Mouse (Mus musculus): ENCODE measurements around the gene Dpagt1. TPM values are rescaled to one million over a fixed set of nuclear protein-coding genes. Genes with fewer than 3 reads are reported as not detected.

The Dpagt1 gene
- polyA plus RNA-seq, 1 experiment from 2014 or later: 30.5 TPM

Small RNA genes lying within 50 kb of the gene (microRNA-seq; reads per million reads assigned to microRNA genes)
- gene Gm44335: not detected

Other genes with a start within 250 kb of the Dpagt1 start
- 0.08 and 0.28 TPM in 2 replicates for gene Mfrp, start 224.3 kb upstream of the Dpagt1 start, polyA plus RNA-seq (2015; fragmentation: Nextera tagmentation; extraction: Ambion mirVana)
- gene C1qtnf5, start 218.8 kb upstream of the Dpagt1 start, polyA plus RNA-seq (2015; fragmentation: Nextera tagmentation; extraction: Ambion mirVana): 5.8 and 9.3 TPM in 2 replicates
- gene Gm49380, start 212.5 kb upstream of the Dpagt1 start, polyA plus RNA-seq (2015; fragmentation: Nextera tagmentation; extraction: Ambion mirVana): 0.15 and 0.58 TPM in 2 replicates
- gene Rnf26, start 212.5 kb upstream of the Dpagt1 start, polyA plus RNA-seq (2015; fragmentation: Nextera tagmentation; extraction: Ambion mirVana): 33.7 and 42.5 TPM in 2 replicates
- gene Mcam, start 191.6 kb upstream of the Dpagt1 start, polyA plus RNA-seq (2015; fragmentation: Nextera tagmentation; extraction: Ambion mirVana): 17.3 and 22.6 TPM in 2 replicates
- 18.2 and 20.2 TPM in 2 replicates for gene Cbl, start 92.0 kb upstream of the Dpagt1 start, polyA plus RNA-seq (2015; fragmentation: Nextera tagmentation; extraction: Ambion mirVana)
- gene Ccdc153, start 85.3 kb upstream of the Dpagt1 start, polyA plus RNA-seq (2015; fragmentation: Nextera tagmentation; extraction: Ambion mirVana): not detected in 2 replicates
- 0.61 and 0.65 TPM in 2 replicates for gene Pdzd3, start 74.5 kb upstream of the Dpagt1 start, polyA plus RNA-seq (2015; fragmentation: Nextera tagmentation; extraction: Ambion mirVana)
- 4.5 and 5.3 TPM in 2 replicates for gene Nlrx1, start 57.4 kb upstream of the Dpagt1 start, polyA plus RNA-seq (2015; fragmentation: Nextera tagmentation; extraction: Ambion mirVana)
- gene Abcg4, start 37.4 kb upstream of the Dpagt1 start, polyA plus RNA-seq (2015; fragmentation: Nextera tagmentation; extraction: Ambion mirVana): 26.8 and 30.3 TPM in 2 replicates
- gene Hinfp, start 20.3 kb upstream of the Dpagt1 start, polyA plus RNA-seq (2015; fragmentation: Nextera tagmentation; extraction: Ambion mirVana): 28.0 and 28.2 TPM in 2 replicates
- 21.7 and 24.3 TPM in 2 replicates for gene C2cd2l, start 5.7 kb upstream of the Dpagt1 start, polyA plus RNA-seq (2015; fragmentation: Nextera tagmentation; extraction: Ambion mirVana)
- 108 and 149 TPM in 2 replicates for gene H2afx, start 8.7 kb downstream of the Dpagt1 start, polyA plus RNA-seq (2015; fragmentation: Nextera tagmentation; extraction: Ambion mirVana)
- gene Hmbs, start 18.2 kb downstream of the Dpagt1 start, polyA plus RNA-seq (2015; fragmentation: Nextera tagmentation; extraction: Ambion mirVana): 58.3 and 62.5 TPM in 2 replicates
- gene Vps11, start 35.7 kb downstream of the Dpagt1 start, polyA plus RNA-seq (2015; fragmentation: Nextera tagmentation; extraction: Ambion mirVana): 37.4 and 40.8 TPM in 2 replicates
- gene Hyou1, start 53.5 kb downstream of the Dpagt1 start, polyA plus RNA-seq (2015; fragmentation: Nextera tagmentation; extraction: Ambion mirVana): 26.5 and 30.8 TPM in 2 replicates
- 61.3 and 69.8 TPM in 2 replicates for gene Slc37a4, start 70.8 kb downstream of the Dpagt1 start, polyA plus RNA-seq (2015; fragmentation: Nextera tagmentation; extraction: Ambion mirVana)
- gene Rps25, start 81.1 kb downstream of the Dpagt1 start, polyA plus RNA-seq (2015; fragmentation: Nextera tagmentation; extraction: Ambion mirVana): 1,003 and 1,094 TPM in 2 replicates
- 261 and 302 TPM in 2 replicates for gene Trappc4, start 81.6 kb downstream of the Dpagt1 start, polyA plus RNA-seq (2015; fragmentation: Nextera tagmentation; extraction: Ambion mirVana)
- 32.4 and 36.4 TPM in 2 replicates for gene Ccdc84, start 92.5 kb downstream of the Dpagt1 start, polyA plus RNA-seq (2015; fragmentation: Nextera tagmentation; extraction: Ambion mirVana)
- gene Foxr1, start 115.1 kb downstream of the Dpagt1 start, polyA plus RNA-seq (2015; fragmentation: Nextera tagmentation; extraction: Ambion mirVana): 0.09 TPM in 1 of 2 replicates, not detected in the other
- gene Upk2, start 129.0 kb downstream of the Dpagt1 start, polyA plus RNA-seq (2015; fragmentation: Nextera tagmentation; extraction: Ambion mirVana): 0.73 TPM in 1 of 2 replicates, not detected in the other
- gene Bcl9l, start 156.8 kb downstream of the Dpagt1 start, polyA plus RNA-seq (2015; fragmentation: Nextera tagmentation; extraction: Ambion mirVana): 9.7 and 11.5 TPM in 2 replicates
- 0.26 TPM in 1 of 2 replicates, not detected in the other for gene Cxcr5, start 235.9 kb downstream of the Dpagt1 start, polyA plus RNA-seq (2015; fragmentation: Nextera tagmentation; extraction: Ambion mirVana)